Mouse (Mus musculus): ENCODE measurements around the gene Scn4a.

Gene Scn4a

DNA sequence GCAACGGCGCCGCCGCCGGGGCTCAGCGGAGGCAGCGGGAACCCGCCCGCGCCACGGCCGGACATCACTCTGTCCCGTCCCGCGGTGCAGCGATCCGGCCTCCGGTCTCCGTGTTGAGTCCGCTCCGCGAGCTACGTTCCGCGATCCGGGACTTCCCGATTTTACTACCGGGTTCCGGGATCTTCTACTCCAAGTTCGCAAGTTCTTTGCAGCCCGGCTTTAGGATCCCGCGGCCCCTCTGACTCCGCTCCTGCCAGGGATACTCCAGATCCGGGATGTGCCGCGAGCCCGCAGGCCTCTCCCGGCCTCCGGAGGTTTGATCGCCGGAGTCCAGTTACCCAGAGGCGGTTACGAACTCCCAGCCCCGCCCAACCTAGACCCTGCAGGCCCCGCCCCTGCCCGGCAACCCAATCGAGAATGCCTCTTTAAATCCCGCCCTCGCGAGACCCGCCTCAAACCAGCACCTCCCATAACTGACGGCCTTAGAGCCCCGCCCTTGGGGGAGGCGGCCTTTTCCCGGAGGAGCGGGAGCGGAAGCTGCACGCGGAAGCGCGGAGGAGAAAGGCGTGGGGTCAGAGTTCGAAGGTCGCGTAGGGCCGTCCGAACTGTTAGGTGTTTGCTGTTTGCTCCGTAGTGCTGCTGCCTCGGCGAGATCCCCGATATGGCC, 80.3 kb downstream of the Scn4a start, which contains the start of gene Smarcd2:
TSS of gene Smarcd2 (minus strand) at position 329 of the 667 bp plus-strand sequence.
- DNase-seq (ENCODE audit: low spot score in 2 of 2), result peak; percentile 99

DNA sequence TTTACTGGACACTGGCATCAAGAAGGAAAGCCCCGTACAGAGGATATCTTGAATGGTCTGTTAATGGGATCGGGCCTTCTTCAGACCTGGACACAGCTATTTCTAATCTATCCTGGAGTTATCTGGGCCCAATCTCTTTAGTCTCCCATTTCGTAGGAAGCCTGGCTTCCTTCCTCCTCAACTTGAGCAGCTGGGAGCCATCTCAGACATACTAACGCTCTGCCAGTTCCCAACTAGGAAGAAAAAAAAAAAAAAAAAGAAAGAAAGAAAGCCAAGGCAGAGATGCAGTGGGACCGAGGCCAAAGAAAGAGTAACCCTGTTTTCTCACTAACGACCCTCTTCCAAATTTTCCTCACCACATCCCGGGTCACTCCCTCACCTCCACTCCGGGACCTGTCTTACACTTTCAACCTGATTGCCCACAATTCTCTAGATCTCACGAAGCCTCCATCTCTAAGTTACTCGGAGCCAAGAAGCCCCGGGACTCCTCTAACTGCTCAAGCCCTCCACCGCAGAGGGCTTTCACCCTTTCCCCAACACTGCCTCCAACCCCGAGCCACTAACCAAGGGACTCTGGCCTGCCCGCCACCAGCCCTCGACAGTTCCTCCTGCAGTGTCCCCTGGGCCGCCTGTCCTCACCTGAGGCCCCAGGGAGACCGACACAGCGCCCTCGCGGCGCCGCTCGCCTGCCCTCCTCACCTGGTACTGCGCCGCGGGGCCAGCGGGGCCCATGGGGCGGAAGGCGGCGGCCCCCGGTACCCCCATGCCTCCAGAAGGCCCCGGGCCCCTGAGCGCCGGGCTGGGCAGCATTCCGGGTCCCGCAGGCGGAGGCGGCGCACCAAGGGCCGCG, 81.1 kb downstream of the Scn4a start:
- no peak for DNase-seq (ENCODE audit: low spot score in 2 of 2)

DNA sequence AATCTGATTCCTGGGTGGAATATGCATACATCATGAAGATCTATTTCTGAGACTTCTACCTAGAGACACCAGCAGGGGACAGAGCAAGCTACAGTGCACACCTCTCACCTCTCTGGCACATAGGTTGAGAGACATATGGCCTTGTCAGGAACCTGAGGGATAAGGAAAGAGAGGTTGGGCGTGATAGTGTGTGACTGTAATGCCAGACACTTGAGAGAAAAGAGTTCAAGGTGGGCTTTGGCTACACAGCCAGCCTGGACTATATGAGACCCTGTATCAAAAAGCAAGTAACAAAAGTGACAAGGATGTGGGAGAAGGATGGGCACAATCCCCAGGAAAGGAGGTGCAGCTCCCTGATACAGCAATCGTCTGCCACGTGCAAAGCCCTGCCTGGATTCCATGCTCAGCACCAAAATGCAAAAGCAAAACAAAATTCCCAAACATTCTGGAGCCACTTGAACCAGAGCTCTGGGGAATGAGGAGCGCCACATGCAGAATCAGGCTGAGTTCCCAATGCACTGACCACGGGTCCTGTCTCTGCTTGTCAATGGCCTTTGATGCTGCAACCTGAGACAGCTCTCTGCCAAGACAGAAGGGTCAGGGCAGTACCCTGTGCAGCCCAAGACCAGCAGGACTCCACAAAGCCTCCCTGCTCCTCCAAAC, 81.8 kb downstream of the Scn4a start:
- no peak for DNase-seq (ENCODE audit: low spot score in 2 of 2)

DNA sequence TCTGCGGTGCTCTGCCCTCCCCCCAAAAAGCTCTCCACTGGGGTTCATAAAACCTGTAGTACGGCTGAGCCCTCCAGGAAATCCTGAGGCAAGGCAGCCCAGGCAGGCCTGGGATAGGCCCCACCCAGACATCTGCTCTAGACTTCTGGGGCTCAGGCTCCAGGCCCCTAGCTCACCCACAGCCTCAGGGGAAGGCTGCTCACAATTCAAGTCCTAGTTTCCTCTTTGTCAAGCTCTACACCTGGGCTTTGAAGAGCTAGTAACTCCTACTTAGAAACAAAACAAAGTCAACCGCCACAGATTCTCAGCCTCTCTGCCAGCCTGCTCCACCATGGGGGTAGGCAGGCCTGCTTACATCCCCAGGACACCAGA, 84.0 kb downstream of the Scn4a start:
- no peak for DNase-seq (ENCODE audit: low spot score in 2 of 2)
